Mouse (Mus musculus) brown adipose tissue, adult 24 weeks (tissue): ENCODE measurements at regions not wholly inside any gene's neighbourhood (a gene's known extent, or its start where the extent isn't known, plus 50 kb on each side); places are given as distances from the start of the nearest gene placed in this dataset.
"Not testable (repeated sequence)": the region's sequence is repeated elsewhere in the genome, so short reads cannot be mapped to it uniquely, and the experiment has no call there.

ENCODE experiments used
- H3K27ac ChIP-seq: fragments of 200-500 bp; replicated peaks from 2 replicates; pipeline ENCODE4 v1.5.1; 2012; ENCODE audit warnings: low read depth, mild to moderate bottlenecking, low read length
- H3K4me1 ChIP-seq: fragments of 200-500 bp; 2 replicates; pipeline ENCODE4 v1.6.1; 2012; ENCODE audit warnings: low read length, mixed read lengths; ENCODE audit not compliant: control insufficient read depth, insufficient read depth, insufficient read length
- H3K4me3 ChIP-seq: fragments of 200-500 bp; 2 replicates; pipeline ENCODE4 v1.5.1; 2012; ENCODE audit warnings: low read depth, mild to moderate bottlenecking, low read length, moderate library complexity; ENCODE audit not compliant: insufficient read depth

- Histone ChIP-seq H3K4me1 (no peaks in the 10 kb centered on the region), H3K4me3 (no peak overlapping the region), H3K27ac (no peak overlapping the region)
Measured at GRCm38 (mm10) chr3:152040751-152041150, 125.3 kb downstream of the Gipc2 start.

GRCm38 (mm10) chr3:152036819-152037218, 129.2 kb downstream of the Gipc2 start:
- H3K4me1 ChIP-seq, H3K4me3 ChIP-seq, H3K27ac ChIP-seq: not testable (repeated sequence)

GRCm38 (mm10) chr3:152035416-152035815, 130.6 kb downstream of the Gipc2 start:
- Histone ChIP-seq H3K27ac (no peak overlapping the region), H3K4me3 (no peak overlapping the region), H3K4me1 (no peaks in the 10 kb centered on the region)

- no peak overlapping the region for H3K4me3 ChIP-seq
- H3K4me1 ChIP-seq: no peaks in the 10 kb centered on the region
- H3K27ac ChIP-seq: no peak overlapping the region
Measured at GRCm38 (mm10) chr3:152034686-152035085, 131.3 kb downstream of the Gipc2 start.

- H3K27ac ChIP-seq: no peak overlapping the region
Measured at GRCm38 (mm10) chr3:152034221-152034620, 131.8 kb downstream of the Gipc2 start.

GRCm38 (mm10) chr3:152032663-152033318, 133.2 kb downstream of the Gipc2 start:
- no peaks in the 10 kb centered on the region for H3K4me1 ChIP-seq
- H3K4me3 ChIP-seq: no peak overlapping the region
- H3K27ac ChIP-seq: no peak overlapping the region

More at GRCm38 (mm10) chr3:152034221-152034620, 131.8 kb downstream of the Gipc2 start:
- Histone ChIP-seq H3K4me3 (no peak overlapping the region), H3K4me1 (no peaks in the 10 kb centered on the region)

GRCm38 (mm10) chr3:152028695-152029094, 137.3 kb downstream of the Gipc2 start:
- no peaks in the 10 kb centered on the region for H3K4me1 ChIP-seq
- no peak overlapping the region for H3K27ac ChIP-seq
- no peak overlapping the region for H3K4me3 ChIP-seq

- Histone ChIP-seq H3K27ac (no peak overlapping the region), H3K4me1 (no peaks in the 10 kb centered on the region), H3K4me3 (no peak overlapping the region)
Measured at GRCm38 (mm10) chr3:152026034-152026433, 140.0 kb downstream of the Gipc2 start.

- no peaks in the 10 kb centered on the region for H3K4me1 ChIP-seq
- no peak overlapping the region for H3K4me3 ChIP-seq
- H3K27ac ChIP-seq: no peak overlapping the region
Measured at GRCm38 (mm10) chr3:152025122-152025521, 140.9 kb downstream of the Gipc2 start.

- no peak overlapping the region for H3K4me3 ChIP-seq
- H3K4me1 ChIP-seq: no peaks in the 10 kb centered on the region
- no peak overlapping the region for H3K27ac ChIP-seq
Measured at GRCm38 (mm10) chr3:152006747-152007146, 159.3 kb downstream of the Gipc2 start.

- no peaks in the 10 kb centered on the region for H3K4me1 ChIP-seq
- H3K4me3 ChIP-seq: no peak overlapping the region
- H3K27ac ChIP-seq: no peak overlapping the region
Measured at GRCm38 (mm10) chr3:152005366-152006025, 160.5 kb downstream of the Gipc2 start.

GRCm38 (mm10) chr3:152004411-152004955, 161.5 kb downstream of the Gipc2 start:
- Histone ChIP-seq H3K4me3 (no peak overlapping the region), H3K27ac (no peak overlapping the region)

GRCm38 (mm10) chr3:151997534-151998107, 160.2 kb upstream of the Ptgfr start:
- H3K4me1 ChIP-seq: no peaks in the 10 kb centered on the region
- H3K4me3 ChIP-seq: no peak overlapping the region

More at GRCm38 (mm10) chr3:152004411-152004955, 161.5 kb downstream of the Gipc2 start:
- no peaks in the 10 kb centered on the region for H3K4me1 ChIP-seq

GRCm38 (mm10) chr3:151997111-151997510, 159.7 kb upstream of the Ptgfr start:
- Histone ChIP-seq H3K4me3 (no peak overlapping the region), H3K27ac (no peak overlapping the region), H3K4me1 (no peaks in the 10 kb centered on the region)

More at GRCm38 (mm10) chr3:151997534-151998107, 160.2 kb upstream of the Ptgfr start:
- H3K27ac ChIP-seq: no peak overlapping the region

- H3K27ac ChIP-seq: no peak overlapping the region
- no peaks in the 10 kb centered on the region for H3K4me1 ChIP-seq
- H3K4me3 ChIP-seq: no peak overlapping the region
Measured at GRCm38 (mm10) chr3:151988221-151988620, 150.8 kb upstream of the Ptgfr start.
